Mouse (Mus musculus): ENCODE measurements around the gene Usp47.

DNA sequence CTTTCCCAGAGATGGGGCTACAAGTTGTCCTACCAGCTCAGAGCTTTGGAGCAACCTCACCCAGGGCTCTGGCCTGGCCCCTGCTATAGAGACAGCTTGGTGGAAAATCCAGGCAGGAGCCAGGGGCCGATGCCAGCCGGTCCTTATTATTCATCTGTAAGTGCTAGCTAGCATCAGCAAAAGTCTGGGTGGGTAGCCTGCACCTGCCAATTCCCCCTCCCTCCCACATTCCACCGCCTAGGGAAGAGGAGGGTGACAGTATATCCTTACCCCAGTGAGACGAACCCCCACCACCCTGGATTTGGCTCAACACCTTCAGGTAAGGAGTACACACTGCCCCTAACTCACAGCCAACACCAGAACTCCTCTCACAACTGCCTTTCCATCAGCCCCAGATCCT is 104.7 kb downstream of the Usp47 start:
- TF ChIP-seq TAL1 (IDR thresholded peaks at IDR 0.05; ENCODE audit: low read length): no peak
- TF ChIP-seq GATA1 (IDR thresholded peaks at IDR 0.05; ENCODE audit: low read length): no peak

All from erythroblast, embryonic 14.5 days (primary cell).